Mouse (Mus musculus): ENCODE measurements at regions not wholly inside any gene's neighbourhood (a gene's known extent, or its start where the extent isn't known, plus 50 kb on each side); places are given as distances from the start of the nearest gene placed in this dataset.

- TF ChIP-seq POLR2A (IDR thresholded peaks at IDR 0.05; ENCODE audit: low read depth, low read length) (no peak), CTCF (IDR thresholded peaks at IDR 0.05; ENCODE audit: extremely low read depth, insufficient read length, insufficient replicate concordance, low read depth, low read length) (no peak)
Measured at GRCm38 (mm10) chr19:6611921-6612320, 69.1 kb upstream of the Slc22a12 start.
